Mouse (Mus musculus) C2C12 (cell line): ENCODE results near the gene Osbpl9. TPM values are rescaled to one million over a fixed set of nuclear protein-coding genes. Genes with fewer than 3 reads are reported as not detected.

Source experiments
- H3K27me3 ChIP-seq: one replicate; pipeline ENCODE4 v1.6.1; 2011; ENCODE audit not compliant: control insufficient read depth, insufficient read depth, insufficient read length
- H3K36me3 ChIP-seq: one replicate; pipeline ENCODE4 v1.6.1; 2011; ENCODE audit not compliant: control insufficient read depth, insufficient read depth
- H3K4me3 ChIP-seq: one replicate; pipeline ENCODE4 v1.5.1; 2011; ENCODE audit warnings: mild to moderate bottlenecking, control low read depth; ENCODE audit not compliant: poor library complexity, insufficient read depth, severe bottlenecking
- H3K79me2 ChIP-seq: one replicate; pipeline ENCODE4 v1.6.1; 2011; ENCODE audit not compliant: control insufficient read depth, insufficient read depth
- H3K79me3 ChIP-seq: one replicate; pipeline ENCODE4 v1.6.1; 2011; ENCODE audit warnings: low read depth, control low read depth
- H3ac ChIP-seq: one replicate; pipeline ENCODE3; 2011; ENCODE audit warnings: low read depth; ENCODE audit not compliant: control insufficient read depth, insufficient read length
- CEBPB ChIP-seq: IDR thresholded peaks from one replicate; pipeline ENCODE4 v1.6.1; 2011; ENCODE audit warnings: low read depth, mild to moderate bottlenecking, control low read depth, moderate library complexity
- CTCF ChIP-seq: IDR thresholded peaks from one replicate; pipeline ENCODE4 v1.5.1; 2011; ENCODE audit not compliant: control insufficient read depth, insufficient read depth, insufficient read length
- FOSL1 ChIP-seq: IDR thresholded peaks from one replicate; pipeline ENCODE4 v1.8.0; 2011; ENCODE audit warnings: mild to moderate bottlenecking, low read length; ENCODE audit not compliant: poor library complexity, insufficient read depth, severe bottlenecking
- MAX ChIP-seq: IDR thresholded peaks from one replicate; pipeline ENCODE4 v1.6.1; 2011; ENCODE audit warnings: mild to moderate bottlenecking, control low read depth
- MYOD1 ChIP-seq: IDR thresholded peaks from one replicate; pipeline ENCODE4 v1.6.1; 2011; ENCODE audit warnings: low read depth; ENCODE audit not compliant: control insufficient read depth, insufficient read length
- MYOG ChIP-seq: IDR thresholded peaks from one replicate; pipeline ENCODE4 v1.6.1; 2011; ENCODE audit not compliant: control insufficient read depth, insufficient read length; ENCODE audit errors: extremely low read depth
- USF1 ChIP-seq: IDR thresholded peaks from one replicate; pipeline ENCODE4 v1.6.1; 2011; ENCODE audit warnings: low read depth, mild to moderate bottlenecking, control low read depth, moderate library complexity
- polyA plus RNA-seq: library from polyadenylated mRNA; unstranded; fragments of >200 nt; fragmentation: generic; extraction: Trizol; gene quantifications from one replicate; pipeline ENCODE4 v1.2.1, GENCODE M21; 2012; ENCODE audit warnings: missing spikeins

The Osbpl9 gene
- polyA plus RNA-seq, 1 experiment: 27.2 TPM

- Histone ChIP-seq H3K36me3 (peaks cover 92% of the 10 kb centered on the region), H3ac (no peak overlapping the region), H3K79me2 (no peaks in the 10 kb centered on the region), H3K79me3 (no peaks in the 10 kb centered on the region), H3K27me3 (no peaks in the 10 kb centered on the region), H3K4me3 (no peak overlapping the region)
- TF ChIP-seq FOSL1: no peak
- no peak for TF ChIP-seq MAX
- TF ChIP-seq USF1: no peak
- no peak for TF ChIP-seq MYOG
- no peak for TF ChIP-seq MYOD1
- no peak for TF ChIP-seq CTCF
- no peak for TF ChIP-seq CEBPB
Observed at GRCm38 (mm10) chr4:109065714-109066113, 136.4 kb downstream of the Osbpl9 start.

GRCm38 (mm10) chr4:109064941-109065340 is 137.1 kb downstream of the Osbpl9 start:
- no peaks in the 10 kb centered on the region for H3K27me3 ChIP-seq
- H3K79me2 ChIP-seq: no peaks in the 10 kb centered on the region
- peaks cover 93% of the 10 kb centered on the region for H3K36me3 ChIP-seq
- H3ac ChIP-seq: no peak overlapping the region
- no peaks in the 10 kb centered on the region for H3K79me3 ChIP-seq
- no peak overlapping the region for H3K4me3 ChIP-seq
- TF ChIP-seq CEBPB: no peak
- no peak for TF ChIP-seq FOSL1
- TF ChIP-seq MYOG: no peak
- no peak for TF ChIP-seq USF1
- no peak for TF ChIP-seq MYOD1
- TF ChIP-seq CTCF: no peak
- TF ChIP-seq MAX: no peak

- Histone ChIP-seq H3ac (no peak overlapping the region), H3K27me3 (no peaks in the 10 kb centered on the region), H3K79me3 (no peaks in the 10 kb centered on the region), H3K36me3 (peaks cover 90% of the 10 kb centered on the region), H3K79me2 (no peaks in the 10 kb centered on the region), H3K4me3 (no peak overlapping the region)
- TF ChIP-seq CTCF (no peak), FOSL1 (no peak), MYOG (no peak), CEBPB (no peak), MAX (no peak), MYOD1 (no peak), USF1 (no peak)
Observed at GRCm38 (mm10) chr4:109059255-109059821, 142.7 kb downstream of the Osbpl9 start.

GRCm38 (mm10) chr4:109057640-109058039 is 144.4 kb downstream of the Osbpl9 start:
- peaks cover 80% of the 10 kb centered on the region for H3K36me3 ChIP-seq
- TF ChIP-seq USF1 (no peak), CEBPB (no peak), CTCF (no peak), MYOD1 (no peak), MYOG (no peak), MAX (no peak), FOSL1 (no peak)
- no peak overlapping the region for H3ac ChIP-seq
- H3K4me3 ChIP-seq: no peak overlapping the region
- no peaks in the 10 kb centered on the region for H3K79me2 ChIP-seq
- no peaks in the 10 kb centered on the region for H3K79me3 ChIP-seq
- no peaks in the 10 kb centered on the region for H3K27me3 ChIP-seq

- Histone ChIP-seq H3K27me3 (no peaks in the 10 kb centered on the region), H3K79me3 (no peaks in the 10 kb centered on the region), H3K79me2 (no peaks in the 10 kb centered on the region), H3K4me3 (no peak overlapping the region), H3ac (no peak overlapping the region), H3K36me3 (peaks cover 80% of the 10 kb centered on the region)
- TF ChIP-seq MYOG (no peak), FOSL1 (no peak), MYOD1 (no peak), USF1 (no peak), CEBPB (no peak)
Observed at GRCm38 (mm10) chr4:109056351-109056750, 145.7 kb downstream of the Osbpl9 start.

- TF ChIP-seq CTCF (no peak), CEBPB (no peak), MAX (no peak), FOSL1 (no peak), MYOG (no peak), USF1 (no peak), MYOD1 (no peak)
- H3K36me3 ChIP-seq: peaks cover 69% of the 10 kb centered on the region
- H3ac ChIP-seq: no peak overlapping the region
Observed at GRCm38 (mm10) chr4:109054003-109054402, 148.1 kb downstream of the Osbpl9 start.

More at GRCm38 (mm10) chr4:109054003-109054402, 148.1 kb downstream of the Osbpl9 start:
- H3K79me3 ChIP-seq: no peaks in the 10 kb centered on the region
- no peaks in the 10 kb centered on the region for H3K27me3 ChIP-seq
- H3K79me2 ChIP-seq: no peaks in the 10 kb centered on the region
- no peak overlapping the region for H3K4me3 ChIP-seq
